Mouse (Mus musculus) E14TG2a.4 (cell line): ENCODE measurements around the gene Mbtps2.

Source experiments
- CTCF ChIP-seq: conservative IDR thresholded peaks from 2 replicates; pipeline ENCODE4 v1.5.1; 2014; ENCODE audit warnings: low read length
- NANOG ChIP-seq: IDR thresholded peaks from 2 replicates; pipeline ENCODE4 v1.6.1; 2014; ENCODE audit warnings: borderline replicate concordance, low read length, mixed read lengths
- POU5F1 ChIP-seq: IDR thresholded peaks from 2 replicates; pipeline ENCODE4 v1.6.1; 2014; ENCODE audit warnings: low read length, borderline replicate concordance

DNA sequence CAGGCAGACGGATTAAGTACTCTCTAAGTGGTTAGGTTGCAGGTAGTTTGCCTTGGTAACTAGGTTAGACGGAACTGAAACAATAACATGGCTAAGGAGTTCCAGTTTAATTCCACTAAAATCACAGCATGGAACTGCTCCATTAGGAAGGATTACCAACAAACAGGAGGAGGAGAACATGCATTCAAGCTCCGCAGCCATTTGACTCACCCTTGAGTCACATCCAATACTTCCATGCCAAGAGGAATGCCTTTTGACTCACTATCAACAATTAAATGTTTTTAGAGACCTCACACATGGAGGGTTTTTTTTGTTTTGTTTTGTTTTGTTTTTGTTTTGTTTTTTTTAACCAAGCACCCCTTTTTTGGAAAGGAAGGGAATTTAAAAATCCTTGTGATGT, 109.7 kb downstream of the Mbtps2 start:
- TF ChIP-seq CTCF (no peak), POU5F1 (no peak), NANOG (no peak)
